Mouse (Mus musculus) forebrain, embryonic 14.5 days (tissue): ENCODE measurements at regions not wholly inside any gene's neighbourhood (a gene's known extent, or its start where the extent isn't known, plus 50 kb on each side); places are given as distances from the start of the nearest gene placed in this dataset.
"Not testable (repeated sequence)": the region's sequence is repeated elsewhere in the genome, so short reads cannot be mapped to it uniquely, and the experiment has no call there.

Experiments used
- ATAC-seq: fragments of 200-750 bp; cut with Nextera tagmentation; 2 replicates; pipeline ENCODE4 v1.8.0; 2017; ENCODE audit warnings: mild to moderate bottlenecking, moderate library complexity
- DNase-seq: peaks from one replicate; pipeline ENCODE4 v3.0.0-alpha.2; 2015; ENCODE audit warnings: low spot score
- H3K27ac ChIP-seq: fragments of 300-500 bp; sonication (generic); 2 replicates; pipeline ENCODE4 v1.5.1; 2014; ENCODE audit warnings: low read depth, mild to moderate bottlenecking, control low read depth, low read length, moderate library complexity
- H3K27me3 ChIP-seq: fragments of 300-500 bp; sonication (generic); replicated peaks from 2 replicates; pipeline ENCODE4 v1.6.1; 2014; ENCODE audit warnings: low read length, control low read depth, mixed read lengths; ENCODE audit not compliant: control insufficient read depth, insufficient read depth
- H3K36me3 ChIP-seq: fragments of 300-500 bp; sonication (generic); 2 replicates; pipeline ENCODE4 v1.6.1; 2014; ENCODE audit warnings: low read length, control low read depth; ENCODE audit not compliant: control insufficient read depth, insufficient read depth
- H3K4me1 ChIP-seq: fragments of 300-500 bp; sonication (generic); 2 replicates; pipeline ENCODE4 v1.6.1; 2014; ENCODE audit warnings: antibody characterized with exemption, low read length, control low read depth; ENCODE audit not compliant: control insufficient read depth, insufficient read depth
- H3K4me2 ChIP-seq: fragments of 300-500 bp; sonication (generic); 2 replicates; pipeline ENCODE4 v1.6.1; 2014; ENCODE audit warnings: mild to moderate bottlenecking, control low read depth, low read length
- H3K4me3 ChIP-seq: fragments of 300-500 bp; sonication (generic); 2 replicates; pipeline ENCODE4 v1.5.1; 2014; ENCODE audit warnings: low read depth, low read length, control low read depth
- H3K9ac ChIP-seq: fragments of 300-500 bp; sonication (generic); 2 replicates; pipeline ENCODE4 v1.6.1; 2014; ENCODE audit warnings: mild to moderate bottlenecking, low read length, control low read depth, moderate library complexity
- H3K9me3 ChIP-seq: fragments of 300-500 bp; sonication (generic); replicated peaks from 2 replicates; pipeline ENCODE4 v1.6.1; 2016; ENCODE audit warnings: low read length, control low read depth, mixed read lengths; ENCODE audit not compliant: control insufficient read depth
- WGBS: fragments of 180-500 bp; shearing (Covaris S2); extraction: QIAGEN DNeasy Blood & Tissue Kit; methylation state at CpG from one replicate; pipeline ENCODE4 v1.1.7; 2014; 5-methylcytosine and 5-hydroxymethylcytosine counted together

DNA sequence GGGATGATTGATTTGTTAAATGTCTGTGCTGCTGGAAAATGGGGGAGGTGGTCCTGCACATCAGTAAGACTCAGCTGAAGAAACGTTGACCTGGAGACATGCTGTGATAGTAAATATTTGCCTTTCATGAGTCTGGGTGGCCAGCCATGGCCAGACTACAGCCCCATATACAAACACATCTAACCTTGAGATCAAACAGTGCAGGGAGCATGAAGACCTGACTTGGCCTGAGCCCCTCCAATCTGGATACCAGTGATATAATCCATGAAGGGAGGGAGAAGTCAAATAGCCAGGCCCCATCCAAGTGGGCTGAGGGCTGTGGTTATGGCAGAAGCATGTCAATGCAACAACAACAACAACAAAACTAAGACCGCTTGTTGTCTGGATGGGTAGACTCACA lies 94.6 kb upstream of the Kcnmb2 start:
- Histone ChIP-seq H3K9me3 (no peaks in the 10 kb centered on the region), H3K27ac (no peak overlapping the region), H3K27me3 (no peaks in the 10 kb centered on the region), H3K4me1 (no peaks in the 10 kb centered on the region), H3K9ac (no peak overlapping the region), H3K36me3 (no peaks in the 10 kb centered on the region), H3K4me3 (no peak overlapping the region), H3K4me2 (no peak overlapping the region)
- DNase-seq = no peak
- WGBS = 77% methylated on average over 2 of the region's 2 CpGs
- ATAC-seq = no peak

DNA sequence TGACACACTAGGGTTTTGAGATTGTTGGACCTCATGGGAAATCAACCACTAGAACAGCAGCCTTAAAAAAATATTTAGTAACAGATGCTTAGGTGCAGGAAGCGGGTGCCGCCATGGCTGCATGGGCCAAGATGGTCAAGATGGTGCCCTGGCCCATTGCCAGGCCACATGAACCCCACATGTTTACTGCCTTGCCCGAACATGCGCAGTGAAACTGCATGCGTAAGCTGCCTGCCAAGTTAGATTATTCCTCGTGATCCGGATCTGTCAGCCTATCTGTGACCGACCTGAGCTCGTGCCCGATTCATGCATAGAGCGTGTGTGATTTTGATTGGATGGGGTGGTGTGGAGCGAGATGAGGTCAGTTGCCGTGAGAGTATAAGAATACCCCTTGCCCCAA lies 93.2 kb upstream of the Kcnmb2 start:
- H3K4me1 ChIP-seq, DNase-seq, H3K9me3 ChIP-seq, H3K4me3 ChIP-seq, H3K36me3 ChIP-seq, H3K4me2 ChIP-seq, H3K27me3 ChIP-seq, H3K9ac ChIP-seq, H3K27ac ChIP-seq, ATAC-seq: not testable (repeated sequence)
- WGBS = 93% methylated on average over 13 of the region's 13 CpGs

DNA sequence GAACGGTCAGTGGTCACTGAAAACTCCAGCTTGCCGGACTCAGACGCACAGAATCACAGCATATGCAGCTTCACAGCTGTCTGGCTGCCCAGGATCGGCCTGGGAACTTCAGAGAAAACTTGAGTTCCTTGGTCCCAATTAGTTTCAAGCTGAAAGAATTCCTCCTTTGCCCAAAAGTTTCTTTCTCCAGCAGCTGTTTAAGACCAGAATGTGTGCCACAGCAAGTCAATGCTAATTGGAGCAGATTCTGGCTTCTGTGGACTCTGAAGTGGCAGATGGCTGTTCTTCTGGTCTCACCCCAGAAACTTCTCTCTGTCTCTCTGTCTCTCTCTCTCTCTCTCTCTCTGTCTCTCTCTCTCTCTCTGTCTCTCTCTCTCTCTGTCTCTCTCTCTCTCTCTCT lies 91.1 kb upstream of the Kcnmb2 start:
- DNase-seq (peak; percentile 12), ATAC-seq (no peak)
- Histone ChIP-seq H3K4me2 (no peak overlapping the region), H3K27ac (no peak overlapping the region), H3K4me1 (no peaks in the 10 kb centered on the region), H3K4me3 (no peak overlapping the region), H3K9ac (no peak overlapping the region), H3K27me3 (no peaks in the 10 kb centered on the region), H3K9me3 (no peaks in the 10 kb centered on the region), H3K36me3 (no peaks in the 10 kb centered on the region)
- WGBS = 73% methylated on average over 4 of the region's 4 CpGs

- no peak overlapping the region for H3K27ac ChIP-seq
- WGBS = 80% methylated on average over 1 of the region's 1 CpGs
- H3K9me3 ChIP-seq = no peaks in the 10 kb centered on the region
- no peak overlapping the region for H3K4me3 ChIP-seq
- H3K27me3 ChIP-seq = no peaks in the 10 kb centered on the region
- no peak overlapping the region for H3K9ac ChIP-seq
- H3K4me1 ChIP-seq = no peaks in the 10 kb centered on the region
- ATAC-seq (no peak), DNase-seq (no peak)
- no peaks in the 10 kb centered on the region for H3K36me3 ChIP-seq
- no peak overlapping the region for H3K4me2 ChIP-seq
These were observed 70.4 kb upstream of the Kcnmb2 start for GRCm38 (mm10) chr3:31831913-31832312.

DNA sequence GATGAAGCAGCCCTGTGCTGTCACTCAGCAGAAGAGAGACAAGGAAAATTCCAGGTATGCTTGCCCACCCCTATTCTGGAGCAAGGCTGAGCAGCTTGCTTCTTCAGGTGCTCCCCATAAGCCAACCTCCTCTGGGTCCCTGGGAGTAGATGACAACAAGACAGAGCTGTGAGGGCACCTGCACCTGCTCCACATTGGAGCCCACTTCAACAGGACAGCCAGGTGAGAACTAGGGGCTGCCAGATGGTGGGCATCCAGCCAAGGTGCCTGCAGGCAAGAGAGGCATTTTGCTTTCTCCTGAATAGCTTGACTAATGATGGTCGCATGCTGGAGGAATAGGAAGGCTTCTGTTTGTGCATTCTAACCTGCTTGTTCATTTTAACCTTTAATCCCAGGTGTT lies 61.1 kb upstream of the Kcnmb2 start:
- no peak overlapping the region for H3K4me3 ChIP-seq
- WGBS = 54% methylated on average over 1 of the region's 1 CpGs
- no peak for ATAC-seq
- H3K36me3 ChIP-seq = no peaks in the 10 kb centered on the region
- H3K4me2 ChIP-seq = no peak overlapping the region
- DNase-seq = no peak
- H3K27ac ChIP-seq = no peak overlapping the region
- H3K9ac ChIP-seq = no peak overlapping the region
- H3K9me3 ChIP-seq = no peaks in the 10 kb centered on the region
- H3K27me3 ChIP-seq = no peaks in the 10 kb centered on the region
- no peaks in the 10 kb centered on the region for H3K4me1 ChIP-seq

GRCm38 (mm10) chr3:31847087-31847486 lies 55.2 kb upstream of the Kcnmb2 start:
- ATAC-seq = no peak
- 67% methylated on average over 4 of the region's 4 CpGs for WGBS

More at GRCm38 (mm10) chr3:31847087-31847486, 55.2 kb upstream of the Kcnmb2 start:
- no peaks in the 10 kb centered on the region for H3K9me3 ChIP-seq
- H3K9ac ChIP-seq = no peak overlapping the region
- H3K27ac ChIP-seq = no peak overlapping the region
- no peak overlapping the region for H3K4me2 ChIP-seq
- no peaks in the 10 kb centered on the region for H3K36me3 ChIP-seq
- H3K27me3 ChIP-seq = no peaks in the 10 kb centered on the region
- no peaks in the 10 kb centered on the region for H3K4me1 ChIP-seq
- peak; percentile 6 for DNase-seq
- H3K4me3 ChIP-seq = no peak overlapping the region
